Mouse (Mus musculus) kidney, postnatal 0 days (tissue): ENCODE results near the gene Adcy2. TPM values are rescaled to one million over a fixed set of nuclear protein-coding genes. Genes with fewer than 3 reads are reported as not detected.
A peak's percentile ranks its signal among the peaks of the same experiment; 100 is the strongest.

Experiments
- ATAC-seq: fragments of 200-750 bp; cut with Nextera tagmentation; replicated peaks from 2 replicates; pipeline ENCODE4 v1.8.0; 2017; ENCODE audit warnings: low read depth, moderate number of reproducible peaks, moderate TSS enrichment, moderate library complexity; ENCODE audit not compliant: low FRiP score
- DNase-seq: peaks from one replicate; pipeline ENCODE4 v3.0.0-alpha.2; 2016; ENCODE audit warnings: low spot score
- H3K27ac ChIP-seq: fragments of 300-500 bp; sonication (generic); 2 replicates; pipeline ENCODE4 v1.5.1; 2014; ENCODE audit warnings: mild to moderate bottlenecking
- H3K27me3 ChIP-seq: fragments of 300-500 bp; sonication (generic); 2 replicates; pipeline ENCODE4 v1.6.1; 2014; ENCODE audit warnings: low read length, mixed read lengths; ENCODE audit not compliant: insufficient read depth
- H3K36me3 ChIP-seq: fragments of 300-500 bp; sonication (generic); 2 replicates; pipeline ENCODE4 v1.6.1; 2014; ENCODE audit warnings: low read length, mixed read lengths; ENCODE audit not compliant: insufficient read depth
- H3K4me1 ChIP-seq: fragments of 300-500 bp; sonication (generic); replicated peaks from 2 replicates; pipeline ENCODE4 v1.6.1; 2014; ENCODE audit warnings: antibody characterized with exemption, low read length, mixed read lengths; ENCODE audit not compliant: insufficient read depth
- H3K4me2 ChIP-seq: fragments of 300-500 bp; sonication (generic); 2 replicates; pipeline ENCODE4 v1.6.1; 2014; ENCODE audit warnings: mild to moderate bottlenecking, low read length, moderate library complexity, mixed read lengths
- H3K4me3 ChIP-seq: fragments of 300-500 bp; sonication (generic); replicated peaks from 2 replicates; pipeline ENCODE4 v1.5.1; 2014; ENCODE audit warnings: low read depth, low read length
- H3K9ac ChIP-seq: fragments of 300-500 bp; sonication (generic); 2 replicates; pipeline ENCODE4 v1.6.1; 2014; ENCODE audit warnings: low read depth, low read length
- H3K9me3 ChIP-seq: fragments of 300-500 bp; sonication (generic); replicated peaks from 2 replicates; pipeline ENCODE4 v1.6.1; 2016; ENCODE audit warnings: low read length, inconsistent platforms, mixed read lengths
- CTCF ChIP-seq: IDR thresholded peaks from 2 replicates; pipeline ENCODE4 v1.5.1; 2016; ENCODE audit warnings: antibody characterized with exemption, low read depth, mild to moderate bottlenecking, moderate library complexity
- WGBS: fragments of 180-500 bp; shearing (Covaris S2); extraction: QIAGEN DNeasy Blood & Tissue Kit; methylation state at CpG from one replicate; pipeline ENCODE4 v1.1.7; 2014; 5-methylcytosine and 5-hydroxymethylcytosine counted together
- polyA plus RNA-seq: library from polyadenylated mRNA; unstranded; fragments of >200 nt; fragmentation: Nextera tagmentation; extraction: Ambion mirVana; gene quantifications from 2 replicates; pipeline ENCODE4 v1.2.1, GENCODE M21; 2015

The Adcy2 gene
- 3.4 and 4.0 TPM in 2 replicates for polyA plus RNA-seq

- Histone ChIP-seq H3K9ac (peak within 1 kb of the TSS; percentile 63), H3K27ac (peak within 1 kb of the TSS; percentile 36; the same call in 1 of the 2 replicates), H3K9me3 (no peaks in the 10 kb centered on the region), H3K27me3 (0 out of 2 replicates have a peak, but pooled peaks cover 4% of the 10 kb centered on the region), H3K4me3 (peak within 1 kb of the TSS; percentile 58), H3K36me3 (no peaks in the 10 kb centered on the region), H3K4me2 (peak within 1 kb of the TSS; percentile 93), H3K4me1 (no peaks in the 10 kb centered on the region)
- under 1% methylated on average over 69 of the region's 106 CpGs for WGBS
- ATAC-seq, result peak; percentile 88
- no peak for TF ChIP-seq CTCF
- peak; percentile 83 for DNase-seq
Measured at GRCm38 (mm10) chr13:68998918-68999801, at the start of gene Adcy2. TSS of gene Adcy2 (minus strand) at chr13:68999541.

GRCm38 (mm10) chr13:69036991-69037597 lies 37.8 kb upstream of the Adcy2 start:
- no peak for ATAC-seq
- H3K9me3 ChIP-seq, result no peaks in the 10 kb centered on the region
- no peaks in the 10 kb centered on the region for H3K36me3 ChIP-seq
- no peak overlapping the region for H3K4me3 ChIP-seq
- 86% methylated on average over 5 of the region's 5 CpGs for WGBS
- H3K4me2 ChIP-seq, result no peak overlapping the region
- no peak overlapping the region for H3K27ac ChIP-seq
- no peak overlapping the region for H3K9ac ChIP-seq
- no peak for TF ChIP-seq CTCF
- no peaks in the 10 kb centered on the region for H3K27me3 ChIP-seq
- H3K4me1 ChIP-seq, result no peaks in the 10 kb centered on the region
- DNase-seq, result no peak

GRCm38 (mm10) chr13:69034621-69035020 lies 35.3 kb upstream of the Adcy2 start:
- Histone ChIP-seq H3K9ac (no peak overlapping the region), H3K4me1 (no peaks in the 10 kb centered on the region), H3K4me2 (no peak overlapping the region), H3K36me3 (no peaks in the 10 kb centered on the region), H3K4me3 (no peak overlapping the region), H3K27ac (no peak overlapping the region), H3K27me3 (no peaks in the 10 kb centered on the region), H3K9me3 (no peaks in the 10 kb centered on the region)
- TF ChIP-seq CTCF, result no peak
- 66% methylated on average over 1 of the region's 1 CpGs for WGBS
- ATAC-seq, result no peak
- DNase-seq, result no peak

GRCm38 (mm10) chr13:69033532-69033931 lies 34.2 kb upstream of the Adcy2 start:
- H3K36me3 ChIP-seq, result no peaks in the 10 kb centered on the region
- H3K9ac ChIP-seq, result no peak overlapping the region
- H3K4me2 ChIP-seq, result no peak overlapping the region
- no peaks in the 10 kb centered on the region for H3K4me1 ChIP-seq
- H3K9me3 ChIP-seq, result no peaks in the 10 kb centered on the region
- H3K27ac ChIP-seq, result no peak overlapping the region
- DNase-seq (no peak), ATAC-seq (no peak)
- no peak overlapping the region for H3K4me3 ChIP-seq
- 81% methylated on average over 7 of the region's 7 CpGs for WGBS
- no peak for TF ChIP-seq CTCF
- H3K27me3 ChIP-seq, result no peaks in the 10 kb centered on the region

GRCm38 (mm10) chr13:69029078-69029757 lies 29.9 kb upstream of the Adcy2 start:
- WGBS, result 76% methylated on average over 4 of the region's 4 CpGs
- Histone ChIP-seq H3K4me2 (no peak overlapping the region), H3K27ac (no peak overlapping the region), H3K4me1 (no peaks in the 10 kb centered on the region), H3K36me3 (no peaks in the 10 kb centered on the region), H3K27me3 (no peaks in the 10 kb centered on the region), H3K9ac (no peak overlapping the region), H3K9me3 (no peaks in the 10 kb centered on the region), H3K4me3 (no peak overlapping the region)
- no peak for DNase-seq
- TF ChIP-seq CTCF, result no peak
- ATAC-seq, result no peak

GRCm38 (mm10) chr13:69024964-69025363 lies 25.6 kb upstream of the Adcy2 start:
- TF ChIP-seq CTCF, result no peak
- H3K9me3 ChIP-seq, result no peaks in the 10 kb centered on the region
- no peaks in the 10 kb centered on the region for H3K27me3 ChIP-seq
- H3K4me3 ChIP-seq, result no peak overlapping the region
- ATAC-seq (no peak), DNase-seq (no peak)
- H3K4me1 ChIP-seq, result no peaks in the 10 kb centered on the region
- H3K4me2 ChIP-seq, result no peak overlapping the region
- no peaks in the 10 kb centered on the region for H3K36me3 ChIP-seq
- no peak overlapping the region for H3K27ac ChIP-seq
- H3K9ac ChIP-seq, result no peak overlapping the region
- 24% methylated on average over 2 of the region's 2 CpGs for WGBS
